Mouse (Mus musculus): ENCODE data around the gene Timmdc1.

Timmdc1 gene

GRCm38 (mm10) chr16:38522129-38523084 lies at the start of gene Timmdc1:
Gene Timmdc1 (minus strand): TSS chr16:38522663.
- DNase-seq (ENCODE audit: low spot score in 2 of 2), result peak; percentile 96 to 97

DNA sequence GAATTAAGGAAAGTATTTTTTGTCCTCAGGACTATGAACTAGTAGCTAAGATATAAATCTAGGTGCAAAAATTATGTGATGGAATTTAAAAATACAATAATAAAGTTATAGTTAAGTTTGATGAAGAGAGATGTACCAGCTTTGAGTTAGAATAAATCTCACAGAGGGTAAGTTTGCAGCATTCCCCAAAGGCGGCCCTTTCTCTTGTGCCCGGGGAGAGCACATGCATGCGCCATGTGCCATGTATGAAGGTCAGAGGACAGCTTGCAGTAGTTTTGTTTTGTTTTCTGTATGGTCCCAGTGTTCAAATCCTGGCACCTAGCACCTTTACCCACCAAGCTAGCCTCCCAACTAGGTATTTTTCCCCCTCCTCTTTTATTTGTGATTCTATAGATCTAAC lies 49.0 kb upstream of the Timmdc1 start:
- no peak for DNase-seq (ENCODE audit: low spot score in 2 of 2)

DNA sequence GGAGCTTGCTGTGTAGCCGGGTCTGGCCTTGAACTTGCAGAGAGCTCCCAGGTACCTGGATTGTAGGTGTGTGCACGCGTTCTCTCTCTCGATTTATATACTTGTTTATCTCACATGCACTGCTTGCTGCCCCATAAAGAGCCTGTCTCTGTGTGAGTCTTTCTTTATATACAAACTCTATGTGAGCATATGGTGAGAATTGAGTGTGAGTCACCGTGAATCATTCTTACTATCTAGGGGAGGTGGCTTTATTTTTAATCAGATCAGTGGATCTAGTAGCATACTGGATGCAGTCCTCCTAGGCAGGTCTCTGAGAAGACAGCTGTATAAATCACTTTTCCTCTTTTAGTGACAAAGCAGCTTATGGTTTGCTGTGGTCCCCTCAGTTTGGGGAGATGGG lies 45.7 kb upstream of the Timmdc1 start:
- DNase-seq (ENCODE audit: low spot score in 2 of 2), result no peak

DNA sequence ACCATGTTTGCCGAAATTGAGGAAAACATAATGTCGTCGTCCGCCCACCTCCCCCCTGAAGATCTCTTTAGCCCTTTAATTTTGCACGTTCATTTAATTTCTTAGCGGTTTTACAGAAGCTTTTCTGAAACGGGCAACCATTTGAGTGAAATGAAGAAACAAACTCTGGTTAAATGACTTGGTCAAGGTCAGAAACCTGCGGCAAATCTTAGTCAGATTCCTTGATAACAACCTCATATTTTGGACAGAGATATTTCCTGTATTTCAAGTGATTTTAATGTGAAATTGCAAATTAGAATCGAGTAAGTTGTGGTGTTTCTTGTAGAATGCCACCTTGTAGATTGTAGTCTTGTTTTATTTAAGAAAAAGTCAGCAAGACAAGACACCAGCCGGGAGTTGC lies 41.1 kb upstream of the Timmdc1 start:
- no peak for DNase-seq (ENCODE audit: low spot score in 2 of 2)

DNA sequence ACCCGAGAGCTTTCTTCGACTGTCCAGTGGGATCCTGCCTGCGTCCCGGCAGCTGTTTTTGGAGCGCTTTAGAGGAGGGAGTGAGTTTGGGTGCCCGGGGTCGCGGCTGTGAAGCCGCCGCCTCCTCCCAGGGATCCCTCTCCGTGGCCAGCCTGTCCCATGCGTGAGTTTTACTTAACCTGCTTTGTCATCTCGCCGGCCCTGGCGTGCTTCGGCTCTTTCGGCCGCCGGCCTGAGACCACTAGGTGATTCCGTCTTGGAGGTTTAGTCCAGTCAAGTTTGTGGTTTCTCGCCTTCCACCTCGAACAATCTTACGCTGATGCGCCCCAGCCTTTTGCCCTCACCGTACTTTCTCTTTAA lies 40.5 kb upstream of the Timmdc1 start:
- no peak for DNase-seq (ENCODE audit: low spot score in 2 of 2)

GRCm38 (mm10) chr16:38562131-38562967 lies 39.9 kb upstream of the Timmdc1 start:
- peak; percentile 94 for DNase-seq (ENCODE audit: low spot score in 2 of 2)

DNA sequence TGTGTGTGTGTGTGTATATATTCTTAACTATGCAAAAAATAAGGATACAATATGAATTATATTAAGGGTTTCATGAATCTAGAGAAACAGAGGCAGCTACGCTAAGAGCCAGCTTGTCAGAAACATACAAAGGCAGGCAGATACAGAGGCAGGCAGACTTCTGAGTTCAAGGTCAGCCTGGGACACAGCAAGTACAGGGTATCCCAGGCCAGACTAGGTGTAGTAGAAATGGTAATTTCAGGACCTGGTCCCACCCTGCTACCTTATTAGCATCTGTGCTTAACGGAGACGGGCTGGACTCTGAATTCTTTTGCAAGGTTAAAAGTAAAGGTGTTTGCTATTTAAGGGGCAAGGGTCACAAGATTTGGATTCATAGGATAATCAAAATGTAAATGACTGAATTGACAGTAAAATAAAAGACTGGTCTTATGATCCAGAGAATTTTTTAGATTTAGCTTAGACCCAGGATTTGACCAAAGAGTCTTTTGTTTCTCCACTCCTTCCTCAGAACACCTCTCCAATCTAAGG lies 35.8 kb upstream of the Timmdc1 start, which contains the start of gene Tmem39a:
TSS of gene Tmem39a (plus strand) at position 478 of the 528 bp plus-strand sequence.
- no peak for DNase-seq (ENCODE audit: low spot score in 2 of 2)

- DNase-seq (ENCODE audit: low spot score in 2 of 2), result no peak
Observed at GRCm38 (mm10) chr16:38555988-38556387, 33.5 kb upstream of the Timmdc1 start.

GRCm38 (mm10) chr16:38549479-38550396 lies 27.3 kb upstream of the Timmdc1 start, which contains the start of gene Poglut1:
Gene Poglut1 (minus strand): TSS chr16:38550258.
- peak; percentile 70 for DNase-seq (ENCODE audit: low spot score in 2 of 2)

DNA sequence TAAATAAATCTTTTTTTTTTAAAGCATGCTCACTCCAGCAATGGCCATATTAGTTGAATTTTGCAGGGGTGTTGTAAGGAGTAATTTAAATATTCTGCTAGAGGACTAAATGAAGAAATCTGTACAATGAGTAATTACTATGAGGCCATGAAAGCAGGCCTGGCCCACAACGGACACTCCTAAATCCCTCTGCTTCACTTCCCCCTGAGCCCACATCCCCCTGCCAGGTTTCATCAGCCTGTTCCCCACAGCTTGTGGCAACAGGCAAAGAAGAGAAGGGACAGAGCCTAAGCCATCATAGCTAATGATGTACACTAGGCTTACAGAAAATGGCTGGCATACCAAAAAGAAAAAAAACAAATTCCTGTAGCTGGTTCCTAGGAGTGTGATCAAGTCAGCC lies 25.5 kb upstream of the Timmdc1 start:
- DNase-seq (ENCODE audit: low spot score in 2 of 2), result no peak

GRCm38 (mm10) chr16:38538716-38539380 lies 16.4 kb upstream of the Timmdc1 start:
- no peak for DNase-seq (ENCODE audit: low spot score in 2 of 2)

DNA sequence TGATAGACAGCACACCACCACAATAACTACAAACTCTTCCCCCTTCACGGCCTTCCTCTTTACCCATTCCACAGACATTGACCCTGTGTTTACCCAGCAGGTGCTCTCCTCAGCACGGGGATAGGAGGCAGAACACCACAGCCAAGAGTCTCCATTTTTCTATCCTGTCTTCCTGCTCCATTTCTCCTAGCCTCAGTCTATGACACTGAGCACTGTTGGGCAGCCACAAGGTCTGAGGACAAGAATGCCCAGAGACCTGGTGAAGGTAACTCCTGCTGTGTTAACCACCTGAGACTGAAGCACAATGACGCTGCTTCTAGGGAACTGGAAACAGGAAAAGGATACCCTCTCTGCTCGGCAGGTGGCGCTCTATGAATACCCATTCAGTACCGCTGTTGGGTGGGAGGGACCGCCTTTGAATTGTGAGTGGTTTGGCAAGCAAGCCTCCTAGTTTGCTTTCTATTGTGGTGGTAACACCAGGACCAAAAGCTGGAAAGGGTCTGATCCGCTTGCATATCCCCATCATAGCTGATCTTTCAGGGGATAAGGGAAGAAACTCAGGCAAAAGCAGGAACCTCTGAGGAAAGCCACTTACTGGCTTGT lies 14.2 kb upstream of the Timmdc1 start:
- DNase-seq (ENCODE audit: low spot score in 2 of 2), result peak; percentile 62 to 75

GRCm38 (mm10) chr16:38526264-38526663 lies 3.8 kb upstream of the Timmdc1 start:
- DNase-seq (ENCODE audit: low spot score in 2 of 2), result no peak

- no peak for DNase-seq (ENCODE audit: low spot score in 2 of 2)
Observed at GRCm38 (mm10) chr16:38521211-38521987, 1.1 kb downstream of the Timmdc1 start.

DNA sequence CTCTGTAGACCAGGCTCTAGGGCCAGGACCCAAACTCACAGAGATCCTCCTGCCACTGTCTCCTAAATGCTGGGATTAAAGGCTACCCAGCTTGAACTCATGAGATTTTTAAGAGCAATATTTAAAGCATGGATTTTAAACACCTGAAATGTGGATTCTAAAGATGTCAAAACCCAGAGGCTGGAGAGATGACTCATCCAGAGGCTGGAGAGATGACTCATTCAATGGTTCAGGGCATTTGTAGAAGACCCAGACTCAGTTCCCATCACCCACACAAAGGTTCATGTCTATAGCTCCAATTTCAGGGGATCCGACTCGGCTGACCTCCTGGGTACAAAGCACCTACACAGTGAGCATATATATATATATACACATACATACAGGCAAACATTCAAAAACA lies 3.3 kb downstream of the Timmdc1 start:
- DNase-seq (ENCODE audit: low spot score in 2 of 2), result no peak

DNA sequence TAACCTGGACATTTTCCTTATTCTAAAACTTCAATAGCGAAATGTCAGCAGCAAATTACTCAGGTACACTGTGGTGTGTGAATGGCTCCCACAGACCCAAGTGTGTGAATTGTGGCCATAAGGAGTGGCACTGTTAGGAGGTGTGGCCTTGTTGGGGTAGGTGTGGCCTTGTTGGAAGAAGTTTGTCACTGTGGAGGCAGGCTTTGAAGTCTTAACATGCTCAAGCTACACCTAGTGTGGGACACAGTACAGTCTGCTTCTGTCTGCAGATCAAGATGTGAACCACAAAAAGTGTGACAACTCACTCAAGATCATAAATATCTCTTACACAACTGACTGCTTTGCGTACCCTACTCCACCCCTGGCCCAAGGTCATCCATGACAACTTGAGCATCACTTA lies 11.6 kb downstream of the Timmdc1 start:
- no peak for DNase-seq (ENCODE audit: low spot score in 2 of 2)

- peak; percentile 27 to 60 for DNase-seq (ENCODE audit: low spot score in 2 of 2)
Observed at GRCm38 (mm10) chr16:38506041-38506634, 16.3 kb downstream of the Timmdc1 start.

DNA sequence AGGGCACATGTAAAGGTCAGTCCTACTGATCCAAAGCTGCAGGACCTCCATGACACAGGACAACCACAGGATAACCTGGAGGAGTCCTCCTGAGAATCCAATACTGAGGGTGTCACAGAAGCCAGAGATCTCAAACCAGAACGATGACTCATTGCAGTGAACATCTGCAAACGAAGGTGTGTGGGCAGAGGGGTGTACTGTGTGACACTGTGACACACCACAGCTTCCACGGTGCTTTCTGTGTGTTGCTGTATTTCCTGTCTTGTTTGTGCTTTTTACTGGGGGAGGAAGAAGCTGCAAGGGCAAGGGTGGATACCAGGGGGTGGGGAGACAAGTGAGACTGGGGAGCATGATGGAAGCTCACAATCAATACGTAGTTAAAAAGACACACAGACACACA lies 18.9 kb downstream of the Timmdc1 start:
- no peak for DNase-seq (ENCODE audit: low spot score in 2 of 2)

- DNase-seq (ENCODE audit: low spot score in 2 of 2), result no peak
Observed at GRCm38 (mm10) chr16:38502469-38502868, 20.0 kb downstream of the Timmdc1 start.

Measured in heart, adult 9 months (tissue).